Mouse (Mus musculus) midbrain, embryonic 11.5 days (tissue): ENCODE data around the gene Taf3. TPM values are rescaled to one million over a fixed set of nuclear protein-coding genes. Genes with fewer than 3 reads are reported as not detected.

Source experiments
- ATAC-seq: fragments of 200-750 bp; cut with Nextera tagmentation; 2 replicates; pipeline ENCODE4 v1.8.0; 2017; ENCODE audit warnings: moderate TSS enrichment, moderate library complexity; ENCODE audit not compliant: low FRiP score
- DNase-seq: peaks from one replicate; pipeline ENCODE4 v3.0.0; 2015; ENCODE audit warnings: low spot score; ENCODE audit errors: missing footprints
- H3K27ac ChIP-seq: fragments of 300-500 bp; sonication (generic); 2 replicates; pipeline ENCODE4 v1.5.1; 2014; ENCODE audit warnings: low read depth, low read length
- H3K27me3 ChIP-seq: fragments of 300-500 bp; sonication (generic); 2 replicates; pipeline ENCODE4 v1.6.1; 2014; ENCODE audit warnings: mild to moderate bottlenecking, low read length, moderate library complexity, mixed read lengths; ENCODE audit not compliant: control insufficient read depth, insufficient read depth
- H3K36me3 ChIP-seq: fragments of 300-500 bp; sonication (generic); 2 replicates; pipeline ENCODE4 v1.6.1; 2014; ENCODE audit warnings: mild to moderate bottlenecking, low read length, moderate library complexity, mixed read lengths; ENCODE audit not compliant: control insufficient read depth, insufficient read depth
- H3K4me1 ChIP-seq: fragments of 300-500 bp; sonication (generic); 2 replicates; pipeline ENCODE4 v1.6.1; 2014; ENCODE audit warnings: low read length; ENCODE audit not compliant: control insufficient read depth, insufficient read depth
- H3K4me2 ChIP-seq: fragments of 300-500 bp; sonication (generic); 2 replicates; pipeline ENCODE4 v1.6.1; 2014; ENCODE audit warnings: mild to moderate bottlenecking, moderate library complexity
- H3K4me3 ChIP-seq: fragments of 300-500 bp; sonication (generic); 2 replicates; pipeline ENCODE4 v1.5.1; 2014; ENCODE audit warnings: low read depth, low read length
- H3K9ac ChIP-seq: fragments of 300-500 bp; sonication (generic); 2 replicates; pipeline ENCODE4 v1.6.1; 2014; ENCODE audit warnings: low read length
- H3K9me3 ChIP-seq: fragments of 300-500 bp; sonication (generic); 2 replicates; pipeline ENCODE4 v1.6.1; 2016; ENCODE audit warnings: low read length; ENCODE audit not compliant: control insufficient read depth
- WGBS: fragments of 180-500 bp; shearing (Covaris S2); extraction: QIAGEN DNeasy Blood & Tissue Kit; methylation state at CpG from one replicate; pipeline ENCODE4 v1.1.7; 2014; 5-methylcytosine and 5-hydroxymethylcytosine counted together
- polyA plus RNA-seq: library from polyadenylated mRNA; unstranded; fragments of >200 nt; fragmentation: Nextera tagmentation; extraction: Ambion mirVana; gene quantifications from 2 replicates; pipeline ENCODE4 v1.2.1, GENCODE M21; 2014

Taf3 gene
- polyA plus RNA-seq, 1 experiment from 2014 or later: 17.0 TPM

GRCm38 (mm10) chr2:9892541-9892940, 155.9 kb downstream of the Taf3 start:
- Histone ChIP-seq H3K27me3 (peaks cover 90% of the 10 kb centered on the region), H3K4me1 (peaks cover 7% of the 10 kb centered on the region; the same call in 1 of the 2 replicates), H3K9ac (no peak overlapping the region), H3K36me3 (no peaks in the 10 kb centered on the region), H3K4me3 (no peak overlapping the region), H3K9me3 (no peaks in the 10 kb centered on the region), H3K4me2 (no peak overlapping the region), H3K27ac (no peak overlapping the region)
- WGBS: 5% methylated on average over 7 of the region's 7 CpGs
- DNase-seq: peak; percentile 89
- no peak for ATAC-seq

GRCm38 (mm10) chr2:9890906-9891305, 157.5 kb downstream of the Taf3 start:
- ATAC-seq: no peak
- Histone ChIP-seq H3K4me1 (peaks cover 4% of the 10 kb centered on the region; the same call in 1 of the 2 replicates), H3K27me3 (peaks cover 89% of the 10 kb centered on the region), H3K27ac (no peak overlapping the region), H3K9ac (no peak overlapping the region), H3K36me3 (no peaks in the 10 kb centered on the region), H3K4me3 (no peak overlapping the region), H3K9me3 (no peaks in the 10 kb centered on the region), H3K4me2 (no peak overlapping the region)
- 1% methylated on average over 5 of the region's 5 CpGs for WGBS
- peak; percentile 91 for DNase-seq

GRCm38 (mm10) chr2:9890251-9890650, 158.1 kb downstream of the Taf3 start:
- Histone ChIP-seq H3K27ac (no peak overlapping the region), H3K4me2 (no peak overlapping the region), H3K9me3 (no peaks in the 10 kb centered on the region), H3K27me3 (peaks cover 89% of the 10 kb centered on the region), H3K9ac (no peak overlapping the region), H3K4me1 (peaks cover 4% of the 10 kb centered on the region; the same call in 1 of the 2 replicates), H3K4me3 (no peak overlapping the region), H3K36me3 (no peaks in the 10 kb centered on the region)
- ATAC-seq (no peak), DNase-seq (peak; percentile 91)
- 5% methylated on average over 8 of the region's 8 CpGs for WGBS

- peaks cover 4% of the 10 kb centered on the region; the same call in 1 of the 2 replicates for H3K4me1 ChIP-seq
- no peaks in the 10 kb centered on the region for H3K36me3 ChIP-seq
- no peaks in the 10 kb centered on the region for H3K9me3 ChIP-seq
- H3K4me3 ChIP-seq: peak within 1 kb of the TSS; percentile 13
- H3K27me3 ChIP-seq: peaks cover 89% of the 10 kb centered on the region
- peak within 1 kb of the TSS; percentile 32 for H3K4me2 ChIP-seq
- no peak within 1 kb of the TSS for H3K9ac ChIP-seq
- WGBS: under 1% methylated on average over 23 of the region's 23 CpGs
- H3K27ac ChIP-seq: no peak within 1 kb of the TSS
- DNase-seq (no peak), ATAC-seq (no peak)
Observed at GRCm38 (mm10) chr2:9889651-9890183, 158.7 kb downstream of the Taf3 start, which contains the start of gene Gata3. Gata3 (minus strand) TSS chr2:9890034.

GRCm38 (mm10) chr2:9888913-9889650, 159.3 kb downstream of the Taf3 start, which contains the start of gene 9230102O04Rik:
9230102O04Rik (minus strand) TSS chr2:9889540.
- no peak within 1 kb of the TSS for H3K27ac ChIP-seq
- peaks cover 4% of the 10 kb centered on the region; the same call in 1 of the 2 replicates for H3K4me1 ChIP-seq
- H3K4me3 ChIP-seq: peak within 1 kb of the TSS; percentile 13
- ATAC-seq (peak; percentile 78), DNase-seq (peak; percentile 95)
- H3K4me2 ChIP-seq: peak within 1 kb of the TSS; percentile 32
- H3K36me3 ChIP-seq: no peaks in the 10 kb centered on the region
- peaks cover 89% of the 10 kb centered on the region for H3K27me3 ChIP-seq
- H3K9ac ChIP-seq: no peak within 1 kb of the TSS
- WGBS: under 1% methylated on average over 30 of the region's 30 CpGs
- H3K9me3 ChIP-seq: no peaks in the 10 kb centered on the region

GRCm38 (mm10) chr2:9887636-9888035, 160.8 kb downstream of the Taf3 start:
- Histone ChIP-seq H3K36me3 (no peaks in the 10 kb centered on the region), H3K27me3 (peaks cover 88% of the 10 kb centered on the region), H3K4me2 (no peak overlapping the region), H3K4me3 (peak overlapping the region; percentile 20), H3K9me3 (no peaks in the 10 kb centered on the region), H3K4me1 (peaks cover 7% of the 10 kb centered on the region), H3K9ac (no peak overlapping the region; the same call in 1 of the 2 replicates), H3K27ac (no peak overlapping the region)
- peak; percentile 93 for DNase-seq
- WGBS: 0% methylated on average over 7 of the region's 7 CpGs
- no peak for ATAC-seq

- WGBS: 3% methylated on average over 7 of the region's 7 CpGs
- Histone ChIP-seq H3K27me3 (peaks cover 88% of the 10 kb centered on the region), H3K4me2 (no peak overlapping the region), H3K4me1 (peaks cover 12% of the 10 kb centered on the region), H3K27ac (no peak overlapping the region), H3K9ac (peak overlapping the region; percentile 33; the same call in 1 of the 2 replicates), H3K9me3 (no peaks in the 10 kb centered on the region), H3K4me3 (peak overlapping the region; percentile 20), H3K36me3 (no peaks in the 10 kb centered on the region)
- DNase-seq: peak; percentile 92
- ATAC-seq: no peak
Observed at GRCm38 (mm10) chr2:9886921-9887610, 161.3 kb downstream of the Taf3 start.

GRCm38 (mm10) chr2:9886031-9886430, 162.4 kb downstream of the Taf3 start:
- H3K9me3 ChIP-seq: no peaks in the 10 kb centered on the region
- peak overlapping the region; percentile 26 for H3K4me3 ChIP-seq
- H3K27me3 ChIP-seq: peaks cover 93% of the 10 kb centered on the region
- peaks cover 20% of the 10 kb centered on the region for H3K4me1 ChIP-seq
- DNase-seq (peak; percentile 94), ATAC-seq (no peak)
- H3K9ac ChIP-seq: peak overlapping the region; percentile 30; the same call in 1 of the 2 replicates
- WGBS: 6% methylated on average over 3 of the region's 3 CpGs
- H3K4me2 ChIP-seq: 0 out of 2 replicates have a peak overlapping the region, but pooled peaks have one; percentile 3
- H3K27ac ChIP-seq: no peak overlapping the region
- H3K36me3 ChIP-seq: no peaks in the 10 kb centered on the region
